Mouse (Mus musculus): ENCODE results near the gene Ndst2. TPM values are rescaled to one million over a fixed set of nuclear protein-coding genes. Genes with fewer than 3 reads are reported as not detected.

The Ndst2 gene
- polyA plus RNA-seq, 1 experiment = 36.6 TPM

DNA sequence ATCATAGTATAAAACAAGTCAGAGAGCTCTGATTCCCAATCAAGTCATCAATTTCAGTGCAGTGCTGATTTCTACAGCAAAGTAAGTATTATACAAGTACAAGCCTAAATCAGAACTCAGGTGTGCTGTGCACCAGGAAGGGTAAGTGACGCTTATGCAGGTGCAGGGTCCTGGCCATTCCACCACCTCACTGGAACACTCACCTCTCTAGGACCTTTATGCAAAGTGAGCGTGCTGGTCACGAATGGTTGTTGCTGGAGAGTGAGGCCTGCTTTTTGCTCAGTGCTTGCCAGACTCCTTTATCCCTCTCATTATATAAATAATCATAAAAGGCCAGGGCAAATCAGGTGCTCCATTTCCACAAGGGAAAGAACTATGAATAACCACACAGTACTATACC lies 34.0 kb downstream of the Ndst2 start:
- DNase-seq (ENCODE audit: low spot score) = no peak

DNA sequence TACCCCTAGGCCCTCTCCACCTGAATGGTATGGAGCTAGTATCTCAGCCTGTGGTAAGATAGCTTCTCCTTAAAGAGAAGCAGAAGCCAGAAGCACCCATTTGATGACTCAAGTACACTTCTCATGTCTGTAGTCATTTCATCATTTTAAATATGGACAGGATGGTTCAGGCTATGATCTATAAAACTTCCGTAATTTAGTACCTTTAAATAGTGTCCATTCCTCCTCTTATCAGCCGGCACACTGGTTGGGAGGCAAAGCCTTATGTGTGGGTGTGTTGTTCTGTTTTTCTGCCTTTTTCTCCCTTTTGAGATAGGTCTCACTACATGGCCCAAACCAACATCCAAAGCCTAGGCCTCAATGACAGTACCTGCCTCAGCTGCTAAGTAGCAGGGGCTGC lies 35.8 kb downstream of the Ndst2 start:
- DNase-seq (ENCODE audit: low spot score) = no peak

- no peak for DNase-seq (ENCODE audit: low spot score)
These were observed 37.4 kb downstream of the Ndst2 start for GRCm38 (mm10) chr14:20696986-20697385.

- DNase-seq (ENCODE audit: low spot score) = no peak
These were observed 38.4 kb downstream of the Ndst2 start for GRCm38 (mm10) chr14:20695761-20696520.

DNA sequence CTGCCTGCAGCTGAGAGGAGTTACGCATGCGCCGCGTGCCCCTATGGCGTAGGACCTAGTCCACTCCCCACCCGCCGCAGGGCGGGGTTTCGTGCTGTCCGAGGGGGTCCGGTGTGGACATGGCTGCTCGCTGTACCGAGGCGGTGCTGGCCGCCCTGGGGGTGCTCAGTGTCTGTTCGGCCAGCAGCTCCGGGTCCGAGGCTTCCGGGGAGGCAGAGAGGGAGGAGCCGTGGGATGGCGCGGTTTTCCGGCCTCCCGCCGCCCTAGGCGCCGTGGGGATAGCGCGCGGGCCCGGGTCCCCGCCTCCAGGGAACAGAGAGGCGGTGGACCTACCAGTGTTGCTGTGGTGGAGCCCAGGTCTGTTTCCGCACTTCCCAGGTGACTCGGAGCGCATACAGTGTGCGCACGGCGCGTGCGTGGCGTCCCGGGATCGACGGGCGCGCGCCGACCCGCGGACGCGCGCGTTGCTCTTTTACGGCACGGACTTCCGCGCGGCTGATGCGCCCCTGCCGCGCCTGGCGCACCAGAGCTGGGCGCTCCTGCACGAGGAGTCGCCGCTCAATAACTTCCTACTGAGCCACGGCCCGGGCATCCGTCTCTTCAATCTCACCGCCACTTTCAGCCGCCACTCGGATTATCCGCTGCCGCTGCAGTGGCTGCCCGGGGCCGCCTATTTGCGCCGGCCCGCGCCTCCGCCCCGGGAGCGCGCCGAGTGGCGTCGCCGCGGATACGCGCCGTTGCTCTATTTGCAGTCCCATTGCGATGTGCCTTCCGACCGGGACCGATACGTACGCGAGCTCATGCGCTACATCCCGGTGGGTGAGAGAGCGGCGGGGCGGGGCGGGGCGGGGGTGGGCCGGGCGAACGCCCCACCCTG lies 39.2 kb downstream of the Ndst2 start, which contains the start of gene Fut11:
Gene Fut11 (plus strand): TSS at position 85 of the 877 bp plus-strand sequence.
- peak; percentile 74 for DNase-seq (ENCODE audit: low spot score)

- no peak for DNase-seq (ENCODE audit: low spot score)
These were observed 40.0 kb downstream of the Ndst2 start for GRCm38 (mm10) chr14:20694185-20694883.

DNA sequence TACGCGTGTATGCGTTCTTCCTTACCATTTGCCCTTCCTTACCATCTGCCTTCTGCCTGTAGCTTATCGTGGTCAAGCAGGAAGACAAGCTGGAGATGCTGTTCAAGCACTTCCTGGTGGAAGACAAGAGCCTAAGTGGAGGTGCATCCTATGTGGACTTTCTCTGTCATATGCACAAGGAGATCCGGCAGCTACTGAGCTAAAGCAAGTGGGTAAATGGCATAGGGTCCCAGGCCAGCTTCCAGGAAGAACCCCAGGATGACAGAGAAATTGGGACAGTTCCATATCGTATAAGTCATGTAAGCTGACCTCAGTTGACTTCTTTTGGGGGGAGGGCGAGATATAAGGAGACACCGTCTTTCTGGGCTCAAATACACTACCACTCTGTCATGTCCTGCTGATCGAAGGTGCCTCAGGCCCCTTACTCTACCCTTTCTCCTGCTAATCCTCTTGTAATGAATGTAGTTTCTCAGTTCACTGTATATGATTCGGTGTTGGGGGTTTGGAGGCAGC lies 40.7 kb downstream of the Ndst2 start:
- DNase-seq (ENCODE audit: low spot score) = no peak

DNA sequence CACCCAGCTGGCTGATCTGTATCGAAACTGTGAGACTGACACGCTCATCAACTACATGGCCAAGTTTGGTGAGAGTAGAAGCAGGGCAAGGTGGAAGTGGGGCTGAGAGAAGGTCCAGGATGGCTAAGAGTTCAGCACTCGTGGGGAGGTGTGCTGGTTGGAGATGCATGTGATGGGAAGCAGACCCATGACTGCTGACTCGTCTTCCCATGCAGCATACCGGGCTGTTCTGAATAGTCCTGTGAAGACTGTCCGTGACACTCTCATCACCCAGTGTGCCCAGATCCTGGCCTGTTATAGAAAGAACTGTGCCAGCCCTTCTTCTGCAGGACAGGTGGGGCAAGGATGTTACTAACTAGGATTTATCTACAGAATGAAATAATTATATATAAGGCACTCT lies 42.6 kb downstream of the Ndst2 start:
- DNase-seq (ENCODE audit: low spot score) = no peak

DNA sequence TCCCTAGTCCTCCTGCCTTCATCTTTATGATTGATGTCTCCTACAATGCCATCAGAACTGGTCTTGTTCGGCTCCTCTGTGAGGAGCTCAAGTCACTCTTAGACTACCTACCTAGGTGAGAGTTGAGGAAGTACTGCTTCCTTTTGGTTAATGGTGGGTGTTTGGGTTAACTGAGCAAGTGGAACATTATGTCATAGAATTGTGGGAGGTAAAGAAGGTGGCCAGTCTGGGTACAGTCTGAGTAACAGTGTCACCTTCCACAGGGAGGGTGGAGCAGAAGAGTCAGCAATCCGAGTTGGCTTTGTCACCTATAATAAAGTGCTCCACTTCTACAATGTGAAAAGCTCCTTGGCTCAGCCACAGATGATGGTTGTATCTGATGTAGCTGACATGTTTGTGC lies 45.4 kb downstream of the Ndst2 start:
- DNase-seq (ENCODE audit: low spot score) = no peak

- DNase-seq (ENCODE audit: low spot score) = no peak
These were observed 47.8 kb downstream of the Ndst2 start for GRCm38 (mm10) chr14:20686576-20686975.

DNA sequence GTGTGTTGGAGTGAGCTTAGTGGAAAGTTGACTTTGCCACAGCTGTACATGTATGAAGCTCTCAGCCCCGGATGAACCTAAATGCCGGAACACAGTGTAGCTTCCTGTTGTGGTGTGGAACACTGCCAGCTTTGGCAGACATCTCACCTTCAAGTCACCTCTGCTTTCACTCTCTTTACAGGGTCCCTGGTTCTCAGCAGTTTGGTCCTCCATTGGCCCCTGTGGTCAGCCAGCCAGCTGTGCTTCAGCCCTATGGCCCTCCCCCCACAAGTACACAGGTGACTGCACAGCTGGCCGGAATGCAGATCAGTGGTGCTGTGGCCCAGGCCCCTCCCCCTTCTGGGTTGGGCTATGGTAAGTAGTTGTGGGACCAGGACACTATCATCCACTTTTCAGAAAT lies 51.9 kb downstream of the Ndst2 start:
- DNase-seq (ENCODE audit: low spot score) = no peak

- no peak for DNase-seq (ENCODE audit: low spot score)
These were observed 52.6 kb downstream of the Ndst2 start for GRCm38 (mm10) chr14:20681742-20682141.

- DNase-seq (ENCODE audit: low spot score) = no peak
These were observed 56.5 kb downstream of the Ndst2 start for GRCm38 (mm10) chr14:20677906-20678305.

DNA sequence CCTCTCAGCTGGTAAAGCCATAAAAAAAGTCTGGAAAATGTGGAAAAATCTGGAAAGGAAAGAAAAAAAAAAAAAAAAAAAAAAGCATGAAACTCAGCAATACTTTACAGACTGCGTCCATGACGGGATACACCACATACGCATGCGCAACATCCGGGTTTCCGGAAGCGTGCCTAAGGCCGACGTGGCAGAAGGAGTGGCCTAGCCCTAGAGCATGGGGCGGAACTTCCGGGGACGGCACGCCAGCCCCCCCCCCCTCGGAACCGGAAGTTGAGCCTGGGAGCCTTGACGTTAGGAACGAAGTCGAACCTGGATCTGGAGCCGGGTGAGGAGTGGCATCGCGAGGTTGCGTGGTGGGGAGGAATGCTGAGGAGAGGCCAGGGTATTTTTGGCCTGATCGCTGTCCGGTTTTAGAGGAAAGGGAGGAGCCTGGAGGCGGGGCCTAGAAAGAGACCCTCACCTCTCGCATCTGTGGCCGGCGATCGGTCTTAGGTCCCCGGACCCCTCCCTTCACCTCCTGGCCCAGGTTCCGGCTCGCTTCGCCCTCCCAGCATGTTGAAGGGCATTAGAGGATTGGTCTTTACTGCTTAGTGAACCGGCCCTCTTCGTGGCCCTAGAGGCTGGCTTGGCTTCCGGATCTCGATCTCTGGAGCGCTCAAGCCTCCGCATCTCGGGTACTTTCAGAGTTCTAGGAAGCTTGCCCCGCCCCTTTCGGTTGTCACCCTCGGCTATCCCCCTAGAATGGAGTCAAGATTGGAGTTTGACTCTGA lies 60.1 kb downstream of the Ndst2 start, which contains the start of gene Sec24c:
Gene Sec24c (plus strand): TSS at position 245 of the 770 bp plus-strand sequence.
- DNase-seq (ENCODE audit: low spot score) = peak; percentile 96

DNA sequence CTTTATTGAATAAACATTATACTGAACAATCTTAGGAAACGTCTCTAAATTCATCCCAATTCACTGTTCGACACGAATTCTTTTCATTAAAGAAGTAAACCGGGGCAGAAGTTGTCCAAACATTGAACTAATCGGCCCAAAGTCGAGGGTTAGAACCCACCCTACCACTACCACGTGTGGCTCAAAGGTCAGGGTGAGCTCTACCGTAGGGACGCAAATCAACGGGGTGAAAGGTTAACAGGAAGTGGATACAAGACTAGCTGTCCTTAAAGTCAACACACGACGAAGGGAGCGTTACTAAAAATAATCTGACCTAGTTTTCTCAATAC lies 60.7 kb downstream of the Ndst2 start:
- no peak for DNase-seq (ENCODE audit: low spot score)

Other genes with a start within 250 kb of the Ndst2 start
- gene Mss51, start 237.7 kb downstream of the Ndst2 start, polyA plus RNA-seq (2012; rRNA removed) = 0.87 and 1.3 TPM in 2 replicates
- 53.9 and 62.1 TPM in 2 replicates for gene Ppp3cb, start 188.0 kb downstream of the Ndst2 start, polyA plus RNA-seq (2012; rRNA removed)
- gene Usp54, start 93.5 kb downstream of the Ndst2 start, polyA plus RNA-seq (2012; rRNA removed) = 16.0 and 16.9 TPM in 2 replicates
- gene Myoz1, start 78.0 kb downstream of the Ndst2 start, polyA plus RNA-seq (2012; rRNA removed) = 0.08 and 0.12 TPM in 2 replicates
- gene Synpo2l, start 66.2 kb downstream of the Ndst2 start, polyA plus RNA-seq (2012; rRNA removed) = 0.10 and 0.25 TPM in 2 replicates
- 87.1 and 90.1 TPM in 2 replicates for gene Sec24c, start 60.3 kb downstream of the Ndst2 start, polyA plus RNA-seq (2012; rRNA removed)
- 17.1 and 17.2 TPM in 2 replicates for gene Fut11, start 39.6 kb downstream of the Ndst2 start, polyA plus RNA-seq (2012; rRNA removed)
- gene Chchd1, start 31.6 kb downstream of the Ndst2 start, polyA plus RNA-seq (2012; rRNA removed) = 90.7 and 97.2 TPM in 2 replicates
- 120 and 121 TPM in 2 replicates for gene Zswim8, start 27.0 kb downstream of the Ndst2 start, polyA plus RNA-seq (2012; rRNA removed)
- gene Camk2g, start 59.5 kb upstream of the Ndst2 start, polyA plus RNA-seq (2012; rRNA removed) = 134 and 139 TPM in 2 replicates
- 73.2 and 80.6 TPM in 2 replicates for gene Plau, start 102.1 kb upstream of the Ndst2 start, polyA plus RNA-seq (2012; rRNA removed)
- 291 and 300 TPM in 2 replicates for gene Vcl, start 194.8 kb upstream of the Ndst2 start, polyA plus RNA-seq (2012; rRNA removed)